Mouse (Mus musculus) hematopoietic stem cell, adult 5-6 weeks (primary cell): Measurements from ENCODE around the gene Kcnj6. TPM values are rescaled to one million over a fixed set of nuclear protein-coding genes. Genes with fewer than 3 reads are reported as not detected.

Experiments used
- ATAC-seq, 2 experiments: fragments of 125-278 bp in 1 of 2; replicated peaks in 1 of 2; 2 replicates each; pipeline ENCODE4 v1.8.0; 2016 to 2017; ENCODE audit warnings: inconsistent platforms in 2 of 2, mild to moderate bottlenecking in 2 of 2, moderate number of reproducible peaks in 2 of 2, low read depth in 1 of 2, moderate TSS enrichment in 1 of 2; ENCODE audit not compliant: low FRiP score in 2 of 2, poor library complexity in 2 of 2, severe bottlenecking in 2 of 2, insufficient read depth in 1 of 2, low TSS enrichment in 1 of 2
- total RNA-seq: library from RNA; stranded (forward); fragments of 172-1452, 232-1000 nt; gene quantifications from 2 replicates; pipeline ENCODE4 v1.2.3, GENCODE M21; 2017

Kcnj6 gene
- not detected in 2 replicates for total RNA-seq

DNA sequence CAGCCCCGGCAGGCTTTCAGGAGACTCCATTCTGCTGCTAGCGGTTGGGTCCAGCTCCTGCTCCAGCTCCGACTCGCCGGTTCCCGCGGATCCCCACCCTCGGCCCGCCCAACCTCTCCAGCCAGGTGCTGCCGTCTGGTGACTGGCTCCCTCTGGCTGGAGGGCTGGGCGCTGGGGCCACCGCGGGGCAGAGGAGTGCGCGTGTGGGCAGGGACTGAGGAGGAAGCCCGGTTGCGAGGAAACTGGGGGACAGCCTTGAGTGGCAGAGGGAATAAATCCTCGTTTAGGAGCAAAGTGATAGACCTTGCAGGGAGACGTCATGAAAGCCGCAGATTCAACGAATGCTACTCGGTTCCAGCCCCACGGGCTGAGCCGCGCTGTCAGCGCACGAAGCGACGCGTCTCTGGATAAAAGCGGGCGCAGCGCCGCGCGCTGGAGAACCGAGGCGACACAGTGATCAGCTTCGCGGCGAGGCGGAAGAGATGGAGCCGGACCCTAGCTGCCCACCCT is at the start of gene Kcnj6:
Gene Kcnj6, minus strand, starts transcription at position 362 of the 510 bp plus-strand sequence.
- ATAC-seq = no peak

GRCm38 (mm10) chr16:95009937-95010336 is 12.4 kb upstream of the Kcnj6 start:
- peak; percentile 77 to 83 for ATAC-seq

DNA sequence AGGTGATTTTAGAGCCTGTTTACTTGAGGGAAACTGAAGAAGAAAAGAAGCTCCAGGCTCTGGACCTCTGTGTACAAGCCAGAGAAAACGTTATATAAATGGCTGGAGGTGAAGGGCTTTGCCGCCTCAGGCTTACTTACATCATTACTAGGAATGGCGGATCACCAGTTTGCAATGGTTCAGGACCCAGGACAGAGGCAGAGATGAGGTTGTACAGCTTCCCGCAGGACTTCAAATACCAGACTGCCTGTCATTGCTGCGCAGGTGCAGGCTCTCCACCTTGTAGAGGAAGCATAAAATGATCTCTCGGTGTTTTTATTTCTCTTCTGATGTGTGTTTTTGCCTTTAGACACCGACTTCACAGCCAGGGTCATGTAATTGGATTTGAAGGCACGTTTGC is 7.1 kb upstream of the Kcnj6 start:
- ATAC-seq = no peak

GRCm38 (mm10) chr16:94999551-94999950 is 2.0 kb upstream of the Kcnj6 start:
- ATAC-seq = no peak

- no peak for ATAC-seq
Observed at GRCm38 (mm10) chr16:94999019-94999418, 1.5 kb upstream of the Kcnj6 start.

- ATAC-seq = no peak
Observed at GRCm38 (mm10) chr16:94996791-94997281, 665 bp downstream of the Kcnj6 start.

DNA sequence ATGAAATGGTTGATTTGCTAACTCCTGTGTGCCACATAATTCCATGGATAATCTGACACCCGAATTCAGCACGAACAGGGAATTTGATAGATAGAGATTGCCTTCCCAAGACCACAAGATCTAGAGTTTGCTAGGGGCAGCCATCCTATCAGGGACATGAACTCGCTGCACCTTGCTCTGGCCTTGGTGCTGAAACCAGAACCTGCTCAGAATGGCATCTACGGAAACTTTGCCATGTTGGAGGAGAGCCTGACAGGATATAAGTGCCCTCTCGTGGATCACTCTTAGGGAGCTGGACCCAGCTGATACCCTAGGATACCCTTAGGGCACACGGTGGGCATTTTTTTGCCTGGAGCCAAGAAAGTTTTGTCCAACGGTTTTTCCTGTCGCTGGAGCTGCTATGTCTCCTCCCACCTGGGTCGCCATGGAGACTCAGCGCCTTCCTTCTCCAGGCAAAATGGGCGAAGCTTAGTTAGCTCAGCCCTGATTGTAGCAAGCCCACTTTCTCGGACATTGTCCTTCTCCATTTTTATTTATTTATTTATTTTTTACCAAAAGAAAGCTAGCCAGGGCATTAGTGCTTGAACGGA is 1.9 kb downstream of the Kcnj6 start:
- ATAC-seq = peak in 1 of 2 experiments; percentile 37; a peak in 1 of 4 replicates

- no peak for ATAC-seq
Observed at GRCm38 (mm10) chr16:94994924-94995323, 2.6 kb downstream of the Kcnj6 start.

DNA sequence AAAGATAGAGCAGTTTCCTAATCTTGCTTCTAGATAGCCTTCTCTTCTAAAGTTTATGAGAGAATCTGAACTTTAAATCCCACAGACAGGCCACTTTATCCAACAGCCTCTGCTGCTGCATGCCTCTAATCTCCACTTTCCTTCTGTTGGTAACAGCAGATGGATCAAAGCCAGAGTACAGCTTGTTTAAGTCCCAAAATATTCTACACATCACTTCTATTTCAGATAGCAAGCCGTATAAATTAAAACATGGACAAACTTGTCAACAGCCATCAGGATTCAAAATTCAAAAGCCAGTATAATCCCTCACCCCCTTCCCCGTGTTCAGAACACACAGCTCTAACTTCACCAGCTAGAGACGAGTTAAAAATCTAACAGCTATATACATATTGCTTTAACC is 3.4 kb downstream of the Kcnj6 start:
- no peak for ATAC-seq

- no peak for ATAC-seq
Observed at GRCm38 (mm10) chr16:94990114-94990513, 7.4 kb downstream of the Kcnj6 start.

DNA sequence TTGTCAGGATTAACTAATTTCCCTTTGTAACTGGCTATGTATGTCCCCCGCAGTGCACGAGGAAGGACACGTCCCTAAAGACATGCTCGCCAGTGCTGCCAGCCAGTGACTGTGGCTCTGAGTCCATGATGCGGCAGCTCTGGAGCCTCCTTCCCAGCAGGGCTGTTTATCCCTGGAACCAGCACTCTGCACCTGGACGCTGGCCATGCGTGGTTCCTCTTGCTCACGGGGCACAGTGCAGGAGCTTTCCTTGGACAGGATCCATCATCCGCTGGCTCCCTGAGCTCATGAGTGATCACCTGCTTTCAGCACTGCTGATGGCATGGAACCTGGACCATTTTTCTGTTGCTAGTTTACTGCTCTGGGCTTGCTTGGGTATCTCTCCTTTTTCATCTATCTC is 10.8 kb downstream of the Kcnj6 start:
- ATAC-seq = no peak

DNA sequence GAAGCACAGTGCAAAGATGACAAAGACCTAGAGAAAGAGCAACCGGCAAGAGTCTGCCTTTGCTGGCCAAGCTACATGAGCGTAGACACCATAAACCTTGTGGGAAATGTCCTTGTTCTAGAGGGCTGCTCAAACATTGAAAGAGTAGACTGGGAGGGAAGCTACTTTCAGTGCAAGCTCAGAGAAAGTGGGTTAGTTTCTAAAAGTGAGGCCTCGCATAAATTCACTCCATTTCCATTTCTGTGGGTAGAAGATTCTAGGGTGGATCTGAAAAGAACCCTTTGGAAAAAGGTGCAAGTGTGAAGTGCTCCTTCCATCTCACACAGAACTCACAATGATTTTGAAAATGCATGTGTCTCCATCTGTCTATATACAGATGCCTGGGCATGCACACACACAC is 13.2 kb downstream of the Kcnj6 start:
- ATAC-seq = no peak

DNA sequence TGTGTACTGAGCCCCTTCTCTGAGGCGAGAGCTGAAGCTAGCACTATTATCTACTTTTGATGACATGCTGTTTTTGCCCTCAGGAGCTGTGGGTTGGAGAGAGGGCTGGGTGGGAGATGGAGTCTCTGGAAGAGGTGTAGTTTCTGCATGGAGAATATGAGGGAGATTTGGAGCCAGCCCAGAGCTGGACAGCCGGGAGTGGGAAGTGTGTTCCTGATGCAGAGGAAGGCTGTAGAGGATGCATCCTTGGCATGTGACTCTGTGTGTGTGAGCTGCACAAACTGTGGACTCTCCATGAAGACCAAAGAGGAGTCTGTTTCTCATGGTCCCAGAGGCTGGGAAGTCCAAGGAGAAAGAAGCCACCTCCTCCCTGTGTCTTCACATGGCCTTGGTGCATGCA is 17.1 kb downstream of the Kcnj6 start:
- ATAC-seq = no peak

DNA sequence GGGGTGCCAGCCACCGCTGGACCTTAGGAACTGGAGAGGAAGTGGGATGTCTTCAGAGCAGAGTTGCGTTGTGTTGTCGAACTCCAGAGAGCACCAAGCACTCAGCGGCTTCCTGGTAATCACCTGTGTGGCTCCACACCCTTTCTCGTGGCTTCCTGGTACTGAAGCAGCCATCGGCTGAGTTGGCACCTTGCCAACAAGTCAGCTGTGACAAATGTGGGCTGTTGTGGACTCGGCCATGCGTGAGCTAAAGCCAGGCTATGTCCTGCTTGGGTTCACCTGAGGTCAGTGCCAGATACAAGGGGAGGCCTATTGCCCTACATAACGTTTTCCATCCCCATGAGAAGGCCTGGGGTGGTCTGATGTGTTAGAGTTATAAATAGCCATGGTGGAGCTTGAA is 18.0 kb downstream of the Kcnj6 start:
- ATAC-seq = no peak

DNA sequence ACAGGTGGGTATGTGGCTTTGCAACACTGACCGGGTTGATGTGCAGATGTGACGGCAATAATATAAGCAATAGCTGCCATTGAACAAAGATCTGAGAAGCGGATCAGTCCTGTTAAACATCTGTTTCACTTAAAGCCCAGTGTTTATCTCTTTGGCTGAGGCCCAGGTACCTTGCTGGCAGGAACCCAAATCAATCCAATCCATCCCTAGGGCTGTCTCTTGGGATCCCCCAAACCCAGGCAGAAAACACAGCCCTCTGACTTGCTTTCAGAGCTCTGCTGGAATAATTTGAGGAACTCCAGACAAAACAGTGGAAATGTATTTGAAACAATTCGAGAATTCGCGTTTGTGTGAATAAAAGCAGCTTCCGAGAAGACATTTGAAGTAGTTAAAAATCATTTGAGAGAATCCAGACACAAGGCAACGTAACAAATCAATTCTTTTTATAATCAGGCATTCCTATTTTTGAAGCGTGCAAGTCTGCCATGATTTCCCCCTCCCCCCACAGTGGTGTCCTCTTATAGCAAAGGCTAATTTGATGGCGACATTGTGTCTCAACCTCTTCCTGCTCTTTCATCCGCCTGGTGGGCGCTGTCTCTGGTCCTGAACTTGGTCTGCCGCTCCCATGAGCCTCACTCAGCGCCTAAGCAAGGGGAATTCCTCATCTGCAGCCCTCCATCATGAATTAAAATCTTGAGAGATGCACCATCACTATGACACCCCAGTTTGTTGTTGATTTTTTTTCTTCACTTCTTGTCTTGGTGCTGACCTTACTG is 25.2 kb downstream of the Kcnj6 start:
- ATAC-seq = peak in 1 of 2 experiments; percentile 69; a peak in 2 of 4 replicates

DNA sequence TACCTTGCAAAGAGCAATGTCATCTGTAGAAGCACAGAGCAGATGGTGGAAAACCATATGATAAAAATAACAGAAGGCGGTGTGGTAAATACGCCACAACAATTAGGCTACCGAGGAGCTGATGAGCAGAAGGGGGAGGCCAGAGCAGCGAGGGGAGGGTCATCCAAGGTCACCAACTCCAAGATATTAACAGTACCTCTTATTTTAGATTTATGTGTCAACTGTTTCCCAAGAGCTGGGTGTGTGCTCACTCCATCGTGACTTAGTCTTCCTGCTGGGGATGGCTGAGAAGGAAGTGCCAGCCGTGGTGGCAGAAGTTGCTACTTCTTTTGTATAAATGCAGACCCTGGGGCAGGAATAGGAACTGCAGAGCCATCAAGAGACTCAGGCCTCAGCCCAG is 28.6 kb downstream of the Kcnj6 start:
- ATAC-seq = peak in 1 of 2 experiments; percentile 51; a peak in 2 of 4 replicates

DNA sequence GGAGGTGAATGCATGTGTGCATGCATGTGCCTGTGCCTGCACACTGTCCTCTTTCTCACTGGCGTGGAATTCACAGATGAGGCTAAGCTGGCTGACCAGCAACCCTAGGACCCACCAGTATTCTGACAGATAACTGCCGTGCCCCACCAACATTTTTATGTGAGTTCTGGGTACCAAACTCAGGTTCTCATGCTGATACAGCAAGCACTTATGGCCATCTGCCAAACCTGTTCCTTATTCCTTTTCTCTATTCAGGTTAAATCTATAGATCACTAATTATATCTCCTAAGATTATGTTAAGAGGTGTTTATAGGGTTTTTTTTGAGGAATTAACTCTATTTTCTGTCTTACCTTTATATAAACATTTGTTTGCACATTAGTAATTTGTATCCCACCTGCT is 29.0 kb downstream of the Kcnj6 start:
- ATAC-seq = no peak

GRCm38 (mm10) chr16:94957156-94957828 is 40.2 kb downstream of the Kcnj6 start:
- ATAC-seq = no peak
